Mouse (Mus musculus) heart, embryonic 11.5 days (tissue): ENCODE measurements around the gene Kctd7. TPM values are rescaled to one million over a fixed set of nuclear protein-coding genes. Genes with fewer than 3 reads are reported as not detected.

Experiments used
- ATAC-seq: fragments of 200-750 bp; cut with Nextera tagmentation; replicated peaks from 2 replicates; pipeline ENCODE4 v1.8.0; 2017; ENCODE audit warnings: moderate library complexity; ENCODE audit not compliant: insufficient number of reproducible peaks, low FRiP score, low TSS enrichment
- H3K27ac ChIP-seq: fragments of 300-500 bp; sonication (generic); 2 replicates; pipeline ENCODE4 v1.5.1; 2014; ENCODE audit warnings: mild to moderate bottlenecking, low read depth, low read length
- H3K27me3 ChIP-seq: fragments of 300-500 bp; sonication (generic); 2 replicates; pipeline ENCODE4 v1.6.1; 2014; ENCODE audit warnings: mild to moderate bottlenecking, low read length, mixed read lengths; ENCODE audit not compliant: control insufficient read depth, insufficient read depth
- H3K36me3 ChIP-seq: fragments of 300-500 bp; sonication (generic); 2 replicates; pipeline ENCODE4 v1.6.1; 2014; ENCODE audit warnings: mild to moderate bottlenecking, low read length, moderate library complexity, mixed read lengths; ENCODE audit not compliant: control insufficient read depth, insufficient read depth
- H3K4me1 ChIP-seq: fragments of 300-500 bp; sonication (generic); 2 replicates; pipeline ENCODE4 v1.6.1; 2014; ENCODE audit warnings: low read length; ENCODE audit not compliant: control insufficient read depth, insufficient read depth
- H3K4me2 ChIP-seq: fragments of 300-500 bp; sonication (generic); 2 replicates; pipeline ENCODE4 v1.6.1; 2014; ENCODE audit warnings: mild to moderate bottlenecking, moderate library complexity
- H3K4me3 ChIP-seq: fragments of 300-500 bp; sonication (generic); 2 replicates; pipeline ENCODE4 v1.5.1; 2014; ENCODE audit warnings: low read depth, low read length
- H3K9ac ChIP-seq: fragments of 300-500 bp; sonication (generic); 2 replicates; pipeline ENCODE4 v1.6.1; 2014; ENCODE audit warnings: mild to moderate bottlenecking, low read depth, low read length, moderate library complexity
- H3K9me3 ChIP-seq: fragments of 300-500 bp; sonication (generic); replicated peaks from 2 replicates; pipeline ENCODE4 v1.6.1; 2016; ENCODE audit warnings: low read length; ENCODE audit not compliant: control insufficient read depth
- WGBS: fragments of 180-500 bp; shearing (Covaris S2); extraction: QIAGEN DNeasy Blood & Tissue Kit; methylation state at CpG from one replicate; pipeline ENCODE4 v1.1.7; 2014; ENCODE audit not compliant: insufficient replicate concordance; 5-methylcytosine and 5-hydroxymethylcytosine counted together
- polyA plus RNA-seq: library from polyadenylated mRNA; unstranded; fragments of >200 nt; fragmentation: Nextera tagmentation; extraction: Ambion mirVana; gene quantifications from 2 replicates; pipeline ENCODE4 v1.2.1, GENCODE M21; 2014

Kctd7 gene
- polyA plus RNA-seq, 1 experiment from 2014 or later: 3.0 TPM

DNA sequence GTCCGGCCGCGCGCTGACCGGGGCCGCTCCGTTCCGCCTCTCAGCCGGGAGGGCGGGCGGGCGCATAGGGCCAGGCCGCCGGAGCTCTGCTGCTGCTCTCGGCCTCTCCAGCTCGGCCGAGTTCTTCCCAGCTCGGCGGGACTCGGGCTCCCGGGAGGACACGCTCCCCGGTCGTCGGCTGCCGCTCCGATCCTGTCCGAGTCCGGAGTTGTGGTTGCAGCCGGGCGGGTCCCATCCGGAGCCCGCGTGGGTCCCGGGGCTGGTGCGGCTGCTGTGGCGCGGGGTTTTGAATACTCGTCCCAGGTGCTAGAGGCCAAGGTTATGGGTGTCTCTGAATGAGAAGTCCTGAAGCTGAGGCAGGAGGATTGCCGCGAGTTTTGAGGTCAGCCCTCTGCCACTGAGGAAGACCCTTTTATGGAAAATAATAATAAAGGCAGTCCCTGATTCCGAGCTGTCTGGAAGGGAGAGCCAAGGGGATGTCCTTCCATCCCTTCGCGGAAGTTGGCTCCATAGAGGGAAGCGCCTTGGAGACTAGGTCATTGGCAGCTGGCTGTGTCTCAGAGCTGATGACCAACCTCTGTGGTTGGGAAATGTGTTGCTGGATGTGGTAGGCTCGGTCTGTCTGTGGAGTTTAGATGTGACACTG lies 27.4 kb downstream of the Kctd7 start:
- peak overlapping the region; percentile 97 for H3K27ac ChIP-seq
- H3K4me2 ChIP-seq: peak overlapping the region; percentile 77
- H3K9me3 ChIP-seq: no peaks in the 10 kb centered on the region
- no peaks in the 10 kb centered on the region for H3K27me3 ChIP-seq
- no peak; the same call in 1 of the 2 replicates for ATAC-seq
- no peaks in the 10 kb centered on the region for H3K36me3 ChIP-seq
- WGBS: under 1% methylated on average over 46 of the region's 46 CpGs
- H3K9ac ChIP-seq: peak overlapping the region; percentile 77
- peak overlapping the region; percentile 93 for H3K4me3 ChIP-seq
- peaks cover 15% of the 10 kb centered on the region for H3K4me1 ChIP-seq

DNA sequence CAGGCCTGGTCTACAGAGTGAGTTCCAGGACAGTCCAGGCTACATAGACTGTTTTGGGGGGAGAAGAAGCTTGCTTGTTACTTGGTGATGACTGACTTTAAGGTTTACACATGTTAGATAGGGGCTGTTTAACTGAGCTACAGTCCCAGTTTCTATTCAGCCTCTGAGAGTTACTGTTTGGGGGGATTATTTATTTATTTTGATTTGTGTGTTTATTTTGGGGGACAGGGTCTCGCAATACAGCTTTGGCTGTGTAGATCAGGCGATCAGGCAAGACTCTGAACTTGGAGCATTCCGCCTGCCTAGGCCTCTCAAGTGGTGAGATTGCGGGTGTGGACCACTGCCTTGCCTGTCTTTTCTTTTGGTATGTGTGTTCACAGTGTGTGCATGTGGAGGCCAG lies 28.4 kb downstream of the Kctd7 start:
- Histone ChIP-seq H3K4me1 (peaks cover 17% of the 10 kb centered on the region), H3K9me3 (no peaks in the 10 kb centered on the region), H3K4me2 (peak overlapping the region; percentile 77), H3K27ac (no peak overlapping the region), H3K36me3 (no peaks in the 10 kb centered on the region), H3K9ac (peak overlapping the region; percentile 0), H3K27me3 (no peaks in the 10 kb centered on the region), H3K4me3 (peak overlapping the region; percentile 93)
- no peak for ATAC-seq
- 69% methylated on average over 4 of the region's 4 CpGs for WGBS

DNA sequence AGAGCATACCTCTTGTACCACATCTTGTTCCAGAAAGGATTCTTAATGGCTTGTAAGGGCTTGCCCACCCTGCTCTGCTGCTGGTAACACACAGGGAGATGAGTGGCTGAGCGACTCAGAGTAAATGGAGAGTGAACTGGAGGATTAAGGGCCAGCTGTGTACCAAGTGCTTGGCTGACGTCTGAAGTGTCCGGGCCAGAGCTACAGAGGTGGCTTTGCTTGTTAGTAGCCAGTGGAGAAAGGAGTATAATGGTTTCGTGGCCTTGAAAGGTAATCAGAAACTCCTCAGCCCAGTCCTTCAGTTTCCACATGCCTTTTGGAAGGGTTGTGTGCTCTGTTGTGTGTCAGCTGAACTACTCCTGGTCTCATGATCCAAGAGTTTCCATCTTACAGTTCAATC lies 33.2 kb downstream of the Kctd7 start:
- H3K9me3 ChIP-seq: no peaks in the 10 kb centered on the region
- no peak overlapping the region for H3K4me2 ChIP-seq
- no peaks in the 10 kb centered on the region for H3K36me3 ChIP-seq
- WGBS: 49% methylated on average over 4 of the region's 4 CpGs
- peaks cover 18% of the 10 kb centered on the region for H3K4me1 ChIP-seq
- no peak for ATAC-seq
- H3K27ac ChIP-seq: no peak overlapping the region
- H3K9ac ChIP-seq: no peak overlapping the region
- H3K4me3 ChIP-seq: no peak overlapping the region
- H3K27me3 ChIP-seq: no peaks in the 10 kb centered on the region

- H3K4me1 ChIP-seq: peaks cover 16% of the 10 kb centered on the region
- no peak overlapping the region for H3K27ac ChIP-seq
- no peak overlapping the region for H3K9ac ChIP-seq
- H3K27me3 ChIP-seq: no peaks in the 10 kb centered on the region
- 65% methylated on average over 7 of the region's 7 CpGs for WGBS
- no peaks in the 10 kb centered on the region for H3K36me3 ChIP-seq
- no peaks in the 10 kb centered on the region for H3K9me3 ChIP-seq
- no peak overlapping the region for H3K4me2 ChIP-seq
- no peak for ATAC-seq
- no peak overlapping the region for H3K4me3 ChIP-seq
These were observed 35.7 kb downstream of the Kctd7 start for GRCm38 (mm10) chr5:130180362-130180761.

DNA sequence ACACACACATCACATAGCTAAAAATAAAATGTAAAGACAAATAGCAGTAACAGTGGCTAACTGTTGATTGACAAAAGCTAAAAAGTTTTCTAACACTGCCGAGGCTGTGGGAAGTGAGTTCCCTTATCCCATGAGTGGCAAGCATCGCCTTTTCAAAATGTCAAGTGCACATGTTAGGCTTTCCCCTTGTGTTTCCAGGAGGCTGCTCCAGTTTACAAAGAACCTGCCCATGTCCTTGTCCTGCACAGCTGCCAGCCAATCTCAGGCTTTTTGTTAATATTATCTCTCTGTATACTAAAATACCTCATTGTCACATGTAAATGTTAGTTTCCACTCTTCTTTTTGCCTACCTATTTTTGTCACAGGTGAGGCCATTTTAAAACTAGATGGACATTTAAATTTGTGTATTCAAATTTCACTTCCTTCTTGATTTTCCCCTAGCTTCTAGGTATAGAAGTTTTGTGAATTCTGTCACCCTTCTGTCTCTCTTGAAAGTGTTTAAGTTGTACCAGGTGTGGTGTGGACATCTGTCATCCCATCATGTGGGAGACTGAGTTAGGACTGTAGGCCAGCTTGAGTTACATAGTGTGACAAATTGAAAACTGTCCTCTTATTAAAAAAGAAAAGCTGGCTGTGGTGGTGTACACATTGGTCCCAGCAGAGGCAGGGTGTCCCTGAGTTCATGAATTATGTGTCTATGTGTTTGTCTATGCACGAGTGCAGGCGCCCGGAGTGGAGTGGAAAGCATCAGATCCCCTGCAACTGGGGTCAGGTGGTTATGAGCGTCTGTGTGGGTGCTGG lies 37.3 kb downstream of the Kctd7 start:
- peaks cover 16% of the 10 kb centered on the region for H3K4me1 ChIP-seq
- no peak overlapping the region for H3K4me2 ChIP-seq
- no peaks in the 10 kb centered on the region for H3K36me3 ChIP-seq
- WGBS: 81% methylated on average over 6 of the region's 6 CpGs
- H3K4me3 ChIP-seq: no peak overlapping the region
- no peak overlapping the region for H3K9ac ChIP-seq
- no peaks in the 10 kb centered on the region for H3K27me3 ChIP-seq
- H3K9me3 ChIP-seq: no peaks in the 10 kb centered on the region
- H3K27ac ChIP-seq: no peak overlapping the region
- no peak for ATAC-seq

DNA sequence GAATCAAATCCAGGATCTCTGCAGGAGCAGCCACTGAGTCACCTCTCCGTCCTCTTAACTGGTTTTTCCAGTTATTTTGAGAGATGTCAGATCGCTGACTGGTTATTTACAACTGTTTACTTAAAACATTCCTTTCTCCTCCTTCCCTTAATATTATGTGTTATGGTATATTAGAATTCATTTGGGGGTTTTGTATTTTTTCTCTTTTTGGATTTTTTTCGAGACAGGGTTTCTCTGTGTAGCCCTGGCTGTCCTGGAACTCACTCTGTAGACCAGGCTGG lies 37.8 kb downstream of the Kctd7 start:
- WGBS: 87% methylated on average over 3 of the region's 3 CpGs
- no peaks in the 10 kb centered on the region for H3K9me3 ChIP-seq
- no peak overlapping the region for H3K9ac ChIP-seq
- H3K36me3 ChIP-seq: no peaks in the 10 kb centered on the region
- H3K4me3 ChIP-seq: no peak overlapping the region
- no peaks in the 10 kb centered on the region for H3K27me3 ChIP-seq
- no peak overlapping the region for H3K27ac ChIP-seq
- ATAC-seq: no peak
- no peak overlapping the region for H3K4me2 ChIP-seq
- peaks cover 16% of the 10 kb centered on the region for H3K4me1 ChIP-seq

- Histone ChIP-seq H3K4me2 (no peak overlapping the region), H3K4me1 (peaks cover 9% of the 10 kb centered on the region), H3K27me3 (no peaks in the 10 kb centered on the region), H3K9me3 (no peaks in the 10 kb centered on the region), H3K4me3 (no peak overlapping the region), H3K27ac (no peak overlapping the region), H3K36me3 (no peaks in the 10 kb centered on the region), H3K9ac (no peak overlapping the region)
- no peak for ATAC-seq
- WGBS: 75% methylated on average over 9 of the region's 9 CpGs
These were observed 39.7 kb downstream of the Kctd7 start for GRCm38 (mm10) chr5:130184193-130184856.

- Histone ChIP-seq H3K9ac (no peak overlapping the region), H3K36me3 (peaks cover 8% of the 10 kb centered on the region), H3K27me3 (no peaks in the 10 kb centered on the region), H3K4me1 (peaks cover 7% of the 10 kb centered on the region; the same call in 1 of the 2 replicates), H3K4me3 (no peak overlapping the region), H3K27ac (no peak overlapping the region), H3K9me3 (no peaks in the 10 kb centered on the region), H3K4me2 (no peak overlapping the region)
- 85% methylated on average over 6 of the region's 6 CpGs for WGBS
- no peak for ATAC-seq
These were observed 40.7 kb downstream of the Kctd7 start for GRCm38 (mm10) chr5:130185312-130185711.
